In the genomic region with DNA sequence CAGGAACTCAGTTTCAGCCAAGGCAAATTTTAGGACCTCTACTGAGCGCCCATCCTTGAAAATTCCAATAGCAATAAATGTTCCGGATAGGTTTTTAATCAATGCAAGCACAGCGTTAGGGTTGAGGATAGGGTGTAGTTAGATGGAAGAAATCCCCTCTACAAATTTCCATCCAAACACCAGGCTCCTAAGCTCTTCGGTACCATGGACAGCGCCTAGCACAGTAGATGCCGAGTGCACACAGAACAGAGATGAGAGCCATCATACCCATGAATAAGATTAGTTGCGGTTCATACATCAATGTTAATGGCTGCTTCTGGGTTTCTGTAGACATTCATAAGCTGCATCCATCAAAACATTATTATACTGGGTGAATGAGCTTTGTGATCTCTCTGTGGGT, we compare ENCODE assay signal across 10 mouse cellular contexts.
DNase-seq lines count a peak whose midpoint lies in the region; ATAC-seq and TF ChIP-seq lines count a peak whose summit lies in the region.
"Had no signal": no experiment of that assay in that cellular context is flagged by ENCODE, and none has a peak within 500 bp of the region (broad histone marks: within the 10 kb centered on the region; RNA-seq: fewer than 3 reads in every experiment).

No protein-coding gene starts in this region.

- no peak for TF ChIP-seq CTCF in liver, embryonic 14.5 days (IDR thresholded peaks at IDR 0.05; ENCODE audit: low read depth)

- no peak overlapping the region for H3K9ac ChIP-seq in liver, embryonic 12.5 days
- H3K9ac ChIP-seq in liver, embryonic 14.5 days (replicated peaks), result no peak overlapping the region
- H3K9ac ChIP-seq: embryonic facial prominence, embryonic 12.5 days; stomach, embryonic 15.5 days had no signal

- no peak overlapping the region for H3K27ac ChIP-seq in liver, embryonic 12.5 days
- no peak overlapping the region for H3K27ac ChIP-seq in liver, embryonic 14.5 days
- H3K27ac ChIP-seq: embryonic facial prominence, embryonic 12.5 days; stomach, embryonic 15.5 days had no signal

- 34% methylated on average over 7 of the region's 7 CpGs for WGBS in liver, embryonic 12.5 days (ENCODE audit: insufficient replicate concordance)
- WGBS in liver, embryonic 14.5 days (ENCODE audit: insufficient replicate concordance), result 31% methylated on average over 7 of the region's 7 CpGs

- H3K36me3 ChIP-seq in liver, embryonic 12.5 days, result no peaks in the 10 kb centered on the region
- H3K36me3 ChIP-seq in liver, embryonic 14.5 days (replicated peaks; ENCODE audit: control insufficient read depth, insufficient read depth, low read depth), result no peaks in the 10 kb centered on the region
- H3K36me3 ChIP-seq: embryonic facial prominence, embryonic 12.5 days; stomach, embryonic 15.5 days had no signal

- no peaks in the 10 kb centered on the region for H3K27me3 ChIP-seq in liver, embryonic 12.5 days (replicated peaks)
- no peaks in the 10 kb centered on the region for H3K27me3 ChIP-seq in liver, embryonic 14.5 days (ENCODE audit: control insufficient read depth, insufficient read depth, low read length)
- H3K27me3 ChIP-seq: embryonic facial prominence, embryonic 12.5 days; stomach, embryonic 15.5 days had no signal

- ATAC-seq in liver, embryonic 12.5 days, result no peak
- no peak for ATAC-seq in liver, embryonic 14.5 days (ENCODE audit: insufficient read depth)
- ATAC-seq in monocyte, adult 5-6 weeks (replicated peaks; ENCODE audit: insufficient number of reproducible peaks, low FRiP score, low TSS enrichment, poor library complexity, severe bottlenecking), result no peak

- H3K4me1 ChIP-seq in liver, embryonic 12.5 days, result no peaks in the 10 kb centered on the region
- H3K4me1 ChIP-seq in liver, embryonic 14.5 days (replicated peaks; ENCODE audit: control insufficient read depth in 2 of 2, insufficient read depth in 2 of 2, low read length in 1 of 2), result no peaks in the 10 kb centered on the region
- H3K4me1 ChIP-seq: embryonic facial prominence, embryonic 12.5 days; stomach, embryonic 15.5 days had no signal

- no peak for TF ChIP-seq EP300 in liver, embryonic 14.5 days (IDR thresholded peaks at IDR 0.05; ENCODE audit: low read depth)

- H3K4me3 ChIP-seq in liver, embryonic 12.5 days, result no peak overlapping the region
- no peak overlapping the region for H3K4me3 ChIP-seq in liver, embryonic 14.5 days (ENCODE audit: insufficient read depth in 1 of 2, low read depth in 2 of 2, low read length in 2 of 2)
- H3K4me3 ChIP-seq: embryonic facial prominence, embryonic 12.5 days; stomach, embryonic 15.5 days had no signal

- H3K4me2 ChIP-seq in liver, embryonic 12.5 days, result no peak overlapping the region
- no peak overlapping the region for H3K4me2 ChIP-seq in liver, embryonic 14.5 days (ENCODE audit: low read depth)
- H3K4me2 ChIP-seq: embryonic facial prominence, embryonic 12.5 days; stomach, embryonic 15.5 days had no signal

- DNase-seq in liver (peak; percentile 39), R1 (ENCODE audit: low read depth, low spot score) (peak; percentile 76)
- peak; percentile 21 for DNase-seq in c-Kit-positive CD71-positive TER-119-negative erythroid progenitor cells, embryonic 14.5 days (ENCODE audit: low read depth)
- peak in 2 of 3 experiments; percentile 4 to 12 for DNase-seq in liver, embryonic 14.5 days (ENCODE audit: low read depth in 3 of 3, low spot score in 3 of 3)
- no peak for DNase-seq in frontal cortex, postnatal 25 days (ENCODE audit: low spot score in 2 of 2)
- DNase-seq in left cerebral cortex, adult 18-20 months (ENCODE audit: low spot score in 2 of 2), result no peak

- no peaks in the 10 kb centered on the region for H3K9me3 ChIP-seq in liver, embryonic 12.5 days (replicated peaks)
- no peaks in the 10 kb centered on the region for H3K9me3 ChIP-seq in liver, embryonic 14.5 days (ENCODE audit: control insufficient read depth, low read length)
- H3K9me3 ChIP-seq: embryonic facial prominence, embryonic 12.5 days; stomach, embryonic 15.5 days had no signal

Comparison
In these comparisons a context has a peak if more than half of its experiments do, and no peak if none do; other contexts are left out.
1. DNase-seq: peak in liver (single experiment), R1 (single experiment), c-Kit-positive CD71-positive TER-119-negative erythroid progenitor cells, embryonic 14.5 days (single experiment) and liver, embryonic 14.5 days (2 of 3); none in frontal cortex, postnatal 25 days (0 of 2) and left cerebral cortex, adult 18-20 months (0 of 2).